Mouse (Mus musculus) kidney, adult 2 months (tissue): ENCODE data around the gene Zdhhc16.

ENCODE experiments used
- CTCF ChIP-seq: fragments of 200-500 bp; conservative IDR thresholded peaks from 2 replicates; pipeline ENCODE4 v1.5.1; 2011; ENCODE audit warnings: low read depth, mild to moderate bottlenecking, control low read depth, low read length, moderate library complexity, mixed read lengths; ENCODE audit not compliant: insufficient read depth, insufficient read length
- POLR2A ChIP-seq: fragments of 200-500 bp; IDR thresholded peaks from one replicate; pipeline ENCODE4 v1.6.1; 2011; ENCODE audit warnings: low read depth, low read length, control low read depth

DNA sequence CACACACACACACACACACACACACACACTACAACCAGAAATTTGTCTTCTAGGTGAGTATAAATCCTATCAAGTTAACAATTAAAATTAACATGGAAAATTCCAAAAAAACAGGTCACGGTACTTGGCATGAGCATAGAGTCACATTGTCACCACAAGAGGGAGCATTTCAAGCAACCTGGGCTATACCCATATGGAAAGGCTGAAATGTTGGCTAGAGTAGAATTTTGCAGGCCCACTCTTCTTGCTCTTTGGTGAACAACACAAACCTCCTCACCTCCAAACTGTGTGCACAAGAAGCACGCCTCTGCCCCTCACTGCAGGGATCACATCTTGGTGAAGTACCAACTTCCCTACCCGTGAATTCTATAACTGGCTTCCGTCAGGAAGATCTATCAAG lies 34.4 kb upstream of the Zdhhc16 start:
- peak; percentile 30; the same call in 1 of the 2 replicates for TF ChIP-seq CTCF
- no peak for TF ChIP-seq POLR2A
